Mouse (Mus musculus) thymus, adult 2 months (tissue): Measurements from ENCODE around the gene Sun1.

ENCODE experiments used
- CTCF ChIP-seq: fragments of 200-500 bp; IDR thresholded peaks from 2 replicates; pipeline ENCODE4 v1.5.1; 2012; ENCODE audit warnings: mild to moderate bottlenecking, control low read depth, low read length, moderate library complexity, borderline replicate concordance; ENCODE audit not compliant: control insufficient read depth, poor library complexity, insufficient read depth; ENCODE audit errors: extremely low read depth
- POLR2A ChIP-seq: fragments of 200-500 bp; IDR thresholded peaks from 2 replicates; pipeline ENCODE4 v1.6.1; 2012; ENCODE audit warnings: mild to moderate bottlenecking, low read length, control low read depth, moderate library complexity; ENCODE audit not compliant: control insufficient read depth, poor library complexity, insufficient read depth; ENCODE audit errors: extremely low read depth

DNA sequence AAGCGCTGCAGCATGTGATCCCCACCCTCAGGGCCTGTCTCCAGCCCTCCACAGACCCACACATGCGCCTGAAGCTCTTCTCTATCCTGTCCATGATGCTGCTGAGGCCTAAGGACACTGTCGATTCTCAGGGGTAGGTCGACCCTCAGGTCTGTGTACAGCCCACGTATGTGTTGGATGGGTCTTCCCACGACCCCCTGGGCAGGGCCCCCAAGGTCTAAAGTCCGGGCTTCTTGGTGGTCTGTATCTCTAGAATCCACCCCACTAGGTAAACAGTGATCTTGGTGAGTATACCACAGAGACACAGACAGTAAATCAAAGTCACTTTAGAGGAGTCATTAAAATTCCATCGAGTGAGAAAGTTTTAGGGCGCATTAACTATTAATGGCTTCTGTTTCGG is 26.3 kb upstream of the Sun1 start:
- TF ChIP-seq POLR2A (no peak), CTCF (no peak)
